Mouse (Mus musculus) neural tube, embryonic 10.5 days (tissue): ENCODE measurements around the gene Cdc42bpb.

Source experiments
- DNase-seq: peaks from one replicate; pipeline ENCODE4 v3.0.0-alpha.2; 2017; ENCODE audit warnings: low spot score; ENCODE audit errors: extremely low spot score

Cdc42bpb gene

GRCm38 (mm10) chr12:111377376-111377973 lies at the start of gene Cdc42bpb:
Gene Cdc42bpb, minus strand, starts transcription at chr12:111377718.
- DNase-seq, result peak; percentile 95

- DNase-seq, result peak; percentile 92
Observed at GRCm38 (mm10) chr12:111425789-111426460, 48.4 kb upstream of the Cdc42bpb start.

GRCm38 (mm10) chr12:111425258-111425657 lies 47.7 kb upstream of the Cdc42bpb start:
- peak; percentile 80 for DNase-seq

GRCm38 (mm10) chr12:111424547-111424946 lies 47.0 kb upstream of the Cdc42bpb start:
- no peak for DNase-seq

GRCm38 (mm10) chr12:111423570-111424129 lies 46.1 kb upstream of the Cdc42bpb start:
- peak; percentile 43 for DNase-seq

- no peak for DNase-seq
Observed at GRCm38 (mm10) chr12:111422852-111423251, 45.3 kb upstream of the Cdc42bpb start.

- no peak for DNase-seq
Observed at GRCm38 (mm10) chr12:111420946-111421709, 43.6 kb upstream of the Cdc42bpb start.

GRCm38 (mm10) chr12:111419918-111420317 lies 42.4 kb upstream of the Cdc42bpb start:
- DNase-seq, result no peak

- no peak for DNase-seq
Observed at GRCm38 (mm10) chr12:111416921-111417779, 39.6 kb upstream of the Cdc42bpb start, which contains the start of gene Exoc3l4. Gene Exoc3l4, plus strand, starts transcription at chr12:111417017.

- DNase-seq, result peak; percentile 87
Observed at GRCm38 (mm10) chr12:111413300-111413699, 35.8 kb upstream of the Cdc42bpb start.

- DNase-seq, result peak; percentile 52
Observed at GRCm38 (mm10) chr12:111412581-111413284, 35.2 kb upstream of the Cdc42bpb start.

- no peak for DNase-seq
Observed at GRCm38 (mm10) chr12:111411631-111412355, 34.3 kb upstream of the Cdc42bpb start.

- DNase-seq, result no peak
Observed at GRCm38 (mm10) chr12:111409583-111409982, 32.1 kb upstream of the Cdc42bpb start.

GRCm38 (mm10) chr12:111406622-111407021 lies 29.1 kb upstream of the Cdc42bpb start, which contains the start of gene Lbhd2:
Gene Lbhd2, plus strand, starts transcription at chr12:111406809.
- DNase-seq, result no peak

GRCm38 (mm10) chr12:111404880-111405279 lies 27.4 kb upstream of the Cdc42bpb start:
- no peak for DNase-seq

- DNase-seq, result peak; percentile 76
Observed at GRCm38 (mm10) chr12:111401454-111402184, 24.1 kb upstream of the Cdc42bpb start.

- no peak for DNase-seq
Observed at GRCm38 (mm10) chr12:111396997-111397396, 19.5 kb upstream of the Cdc42bpb start.

- DNase-seq, result no peak
Observed at GRCm38 (mm10) chr12:111394008-111394407, 16.5 kb upstream of the Cdc42bpb start.

- DNase-seq, result no peak
Observed at GRCm38 (mm10) chr12:111387146-111387545, 9.6 kb upstream of the Cdc42bpb start.
